ENCODE assay signal across 22 mouse cellular contexts in the genomic region with DNA sequence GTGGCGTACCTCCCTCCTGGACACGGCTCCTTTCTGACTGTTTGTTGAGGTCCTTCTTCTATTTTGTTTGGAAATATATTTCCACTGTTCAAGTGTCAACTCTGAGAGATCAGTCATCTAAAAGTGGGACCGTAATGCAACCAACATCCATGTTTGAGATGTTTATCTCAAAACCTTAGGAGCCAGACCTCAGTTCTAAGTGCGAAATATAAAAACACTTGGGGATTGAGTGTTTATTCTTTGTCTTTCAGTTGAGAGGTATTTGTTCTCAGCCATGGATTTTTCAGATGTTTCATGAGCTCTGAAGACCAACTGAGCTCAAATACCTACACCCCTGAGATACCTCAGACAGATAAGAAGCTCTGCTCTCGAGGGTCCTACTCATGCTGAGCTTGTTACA.
"Had no signal": no experiment of that assay in that cellular context is flagged by ENCODE, and none has a peak within 500 bp of the region (broad histone marks: within the 10 kb centered on the region; RNA-seq: fewer than 3 reads in every experiment).

No protein-coding gene starts in this region.

- DNase-seq: gastrocnemius, adult 2 months; gastrocnemius, postnatal 10 days; gastrocnemius, postnatal 25 days; heart, adult 18-20 months; heart, postnatal 10 days; heart, postnatal 4 days; kidney, adult 18-20 months; kidney, adult 8-10 months; kidney, postnatal 10 days; kidney, postnatal 25 days; kidney, postnatal 4 days; liver had no signal

- H3K4me1 ChIP-seq: hindbrain, embryonic 10.5 days; hindbrain, embryonic 12.5 days; intestine, embryonic 15.5 days; limb, embryonic 10.5 days had no signal

- H3K27me3 ChIP-seq: heart, embryonic 12.5 days; hindbrain, embryonic 12.5 days; intestine, embryonic 15.5 days; limb, embryonic 12.5 days had no signal

- H3K4me3 ChIP-seq: gastrocnemius, adult 2 months; heart, embryonic 10.5 days; heart, embryonic 12.5 days; hindbrain, embryonic 10.5 days; hindbrain, embryonic 12.5 days; intestine, embryonic 15.5 days; layer of hippocampus, adult 2 months; left cerebral cortex, adult 2 months; limb, embryonic 10.5 days; limb, embryonic 12.5 days had no signal

- H3K27ac ChIP-seq: gastrocnemius, adult 2 months; heart, embryonic 10.5 days; hindbrain, embryonic 10.5 days; hindbrain, embryonic 12.5 days; hindbrain, embryonic 14.5 days; intestine, embryonic 15.5 days; layer of hippocampus, adult 2 months; left cerebral cortex, adult 2 months; limb, embryonic 10.5 days; limb, embryonic 12.5 days had no signal

- H3K36me3 ChIP-seq: heart, embryonic 10.5 days; heart, embryonic 12.5 days; hindbrain, embryonic 10.5 days; hindbrain, embryonic 12.5 days; intestine, embryonic 15.5 days; limb, embryonic 10.5 days; limb, embryonic 12.5 days had no signal

- H3K9me3 ChIP-seq: heart, embryonic 10.5 days; heart, embryonic 12.5 days; hindbrain, embryonic 10.5 days; hindbrain, embryonic 12.5 days; intestine, embryonic 15.5 days; limb, embryonic 10.5 days; limb, embryonic 12.5 days had no signal
